Mouse (Mus musculus) C3H10T1/2 (cell line): ENCODE measurements around the gene Tut7. TPM values are rescaled to one million over a fixed set of nuclear protein-coding genes. Genes with fewer than 3 reads are reported as not detected.

ENCODE experiments used
- polyA plus RNA-seq, 2 experiments: library from polyadenylated mRNA; unstranded; fragments of >200 nt; fragmentation: generic; extraction: Trizol; gene quantifications; one replicate each; pipeline ENCODE4 v1.2.1; 2012; ENCODE audit warnings: missing spikeins in 2 of 2

Tut7 gene
- polyA plus RNA-seq, result 10 to 100 TPM in 1 of 2 experiments, 1 to 10 TPM in 1; 1.1 to 20.1 TPM

GRCm38 (mm10) chr13:59822507-59823462, at the start of gene Tut7:
Gene Tut7 (minus strand): TSS chr13:59823147.

GRCm38 (mm10) chr13:59782145-59782544, 40.8 kb downstream of the Tut7 start, which contains the start of gene Gm49354:
Gene Gm49354 (minus strand): TSS chr13:59782245.

GRCm38 (mm10) chr13:59769296-59770163, 53.4 kb downstream of the Tut7 start, which contains the start of gene Isca1:
Gene Isca1 (minus strand): TSS chr13:59769810.

GRCm38 (mm10) chr13:59746711-59747110, 76.2 kb downstream of the Tut7 start, which contains the start of gene 1700014D04Rik:
Gene 1700014D04Rik (minus strand): TSS chr13:59746752.

GRCm38 (mm10) chr13:59731652-59732051, 91.3 kb downstream of the Tut7 start, which contains the start of gene Spata31d1d:
Gene Spata31d1d (minus strand): TSS chr13:59731752.

Other genes starting within 250 kb of the Tut7 start
- 1 to 10 TPM; 2.6 to 8.4 TPM for gene Agtpbp1, start 237.9 kb downstream of the Tut7 start, polyA plus RNA-seq
- gene Naa35, start 237.9 kb downstream of the Tut7 start, polyA plus RNA-seq, result 10 to 100 TPM; 12.8 to 51.3 TPM
- 1 to 10 TPM in 1 of 2 experiments, under 1 TPM in 1; 0.20 to 4.2 TPM for gene Golm1, start 147.3 kb downstream of the Tut7 start, polyA plus RNA-seq
- not detected for gene 4921517D22Rik, start 129.0 kb downstream of the Tut7 start, polyA plus RNA-seq
- not detected for gene Spata31d1a, start 112.8 kb downstream of the Tut7 start, polyA plus RNA-seq
- gene Spata31d1b, start 110.9 kb downstream of the Tut7 start, polyA plus RNA-seq, result under 1 TPM in 1 of 2 experiments, not detected in 1; 0.01 TPM
- gene Spata31d1d, start 91.4 kb downstream of the Tut7 start, polyA plus RNA-seq, result not detected
- not detected for gene 1700014D04Rik, start 76.4 kb downstream of the Tut7 start, polyA plus RNA-seq
- 10 to 100 TPM; 10.1 to 52.7 TPM for gene Isca1, start 53.3 kb downstream of the Tut7 start, polyA plus RNA-seq
- not detected for gene Gm49354, start 40.9 kb downstream of the Tut7 start, polyA plus RNA-seq